Mouse (Mus musculus) neural tube, embryonic 13.5 days (tissue): Measurements from ENCODE around the gene Defb26. TPM values are rescaled to one million over a fixed set of nuclear protein-coding genes. Genes with fewer than 3 reads are reported as not detected.

Experiments used
- ATAC-seq: fragments of 200-750 bp; cut with Nextera tagmentation; 2 replicates; pipeline ENCODE4 v1.8.0; 2017; ENCODE audit warnings: low read depth, mild to moderate bottlenecking, moderate TSS enrichment, moderate library complexity
- H3K27ac ChIP-seq: fragments of 300-500 bp; sonication (generic); replicated peaks from 2 replicates; pipeline ENCODE4 v1.5.1; 2015; ENCODE audit warnings: moderate library complexity, mild to moderate bottlenecking, inconsistent platforms
- H3K27me3 ChIP-seq: fragments of 300-500 bp; sonication (generic); 2 replicates; pipeline ENCODE4 v1.6.1; 2015; ENCODE audit warnings: mild to moderate bottlenecking, inconsistent platforms
- H3K36me3 ChIP-seq: fragments of 300-500 bp; sonication (generic); 2 replicates; pipeline ENCODE4 v1.6.1; 2015; ENCODE audit warnings: mild to moderate bottlenecking, inconsistent platforms
- H3K4me1 ChIP-seq: fragments of 300-500 bp; sonication (generic); replicated peaks from 2 replicates; pipeline ENCODE4 v1.6.1; 2015; ENCODE audit warnings: inconsistent platforms
- H3K4me2 ChIP-seq: fragments of 300-500 bp; sonication (generic); 2 replicates; pipeline ENCODE4 v1.6.1; 2015; ENCODE audit warnings: inconsistent platforms, mild to moderate bottlenecking, moderate library complexity
- H3K4me3 ChIP-seq: fragments of 300-500 bp; sonication (generic); 2 replicates; pipeline ENCODE4 v1.5.1; 2015; ENCODE audit warnings: mild to moderate bottlenecking, inconsistent platforms
- H3K9ac ChIP-seq: fragments of 300-500 bp; sonication (generic); 2 replicates; pipeline ENCODE4 v1.6.1; 2015; ENCODE audit warnings: moderate library complexity, mild to moderate bottlenecking, inconsistent platforms
- H3K9me3 ChIP-seq: fragments of 300-500 bp; sonication (generic); 2 replicates; pipeline ENCODE4 v1.6.1; 2016; ENCODE audit warnings: inconsistent platforms
- WGBS: fragments of 180-500 bp; shearing (Covaris S2); methylation state at CpG from one replicate; pipeline ENCODE4 v1.1.7; 2015; 5-methylcytosine and 5-hydroxymethylcytosine counted together
- polyA plus RNA-seq: library from polyadenylated mRNA; unstranded; fragments of >200 nt; fragmentation: Nextera tagmentation; extraction: Ambion mirVana; gene quantifications from 2 replicates; pipeline ENCODE4 v1.2.1, GENCODE M21; 2015

The Defb26 gene
- not detected in 2 replicates for polyA plus RNA-seq

DNA sequence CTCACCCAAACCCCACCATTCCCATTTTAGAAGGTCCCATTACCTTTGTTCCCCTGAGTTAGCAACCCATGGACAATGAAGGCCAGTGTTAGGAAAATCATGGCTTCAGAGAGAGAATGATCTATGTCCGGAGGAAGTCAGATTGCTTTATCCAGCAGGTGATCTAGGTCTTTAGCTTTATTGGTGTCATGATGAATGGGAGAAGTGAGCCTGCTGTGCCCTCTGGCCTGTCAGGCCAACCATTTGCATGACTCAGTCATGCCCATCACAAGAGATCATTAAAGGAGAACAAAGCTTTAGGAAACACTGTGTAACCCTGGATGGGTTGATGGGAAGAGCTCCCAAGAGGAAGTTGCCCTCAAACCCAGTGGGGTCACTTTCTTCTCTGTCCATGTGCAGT lies at the start of gene Defb26:
Defb26 (minus strand) TSS at position 101 of the 400 bp plus-strand sequence.
- no peaks in the 10 kb centered on the region for H3K27me3 ChIP-seq
- ATAC-seq: no peak
- H3K9me3 ChIP-seq: no peaks in the 10 kb centered on the region
- H3K27ac ChIP-seq: no peak within 1 kb of the TSS
- no peak within 1 kb of the TSS for H3K4me3 ChIP-seq
- no peak within 1 kb of the TSS for H3K4me2 ChIP-seq
- H3K4me1 ChIP-seq: no peaks in the 10 kb centered on the region
- WGBS: 59% methylated on average over 1 of the region's 1 CpGs
- no peak within 1 kb of the TSS for H3K9ac ChIP-seq
- no peaks in the 10 kb centered on the region for H3K36me3 ChIP-seq

DNA sequence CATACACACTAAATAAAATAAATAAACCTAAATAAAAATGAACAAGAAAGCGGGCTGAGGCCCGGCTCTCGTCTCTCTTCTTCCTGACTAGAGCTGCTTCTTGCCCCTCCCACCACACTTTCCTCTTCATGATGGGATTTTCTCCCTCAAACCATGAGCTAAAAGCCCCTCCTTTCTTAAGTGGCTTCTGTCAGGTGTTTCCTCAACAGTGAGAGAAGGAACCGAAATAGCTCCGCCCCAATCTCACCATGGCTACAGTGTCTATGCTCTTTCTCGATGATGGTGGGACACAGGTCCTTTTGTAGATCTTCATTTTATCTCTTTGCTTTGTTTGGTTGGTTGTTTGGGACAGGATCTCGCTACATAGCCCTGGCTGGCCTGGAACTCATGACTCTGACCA lies 45.2 kb upstream of the Defb26 start:
- Histone ChIP-seq H3K9me3 (no peaks in the 10 kb centered on the region), H3K27me3 (no peaks in the 10 kb centered on the region)
- WGBS: 87% methylated on average over 7 of the region's 7 CpGs

DNA sequence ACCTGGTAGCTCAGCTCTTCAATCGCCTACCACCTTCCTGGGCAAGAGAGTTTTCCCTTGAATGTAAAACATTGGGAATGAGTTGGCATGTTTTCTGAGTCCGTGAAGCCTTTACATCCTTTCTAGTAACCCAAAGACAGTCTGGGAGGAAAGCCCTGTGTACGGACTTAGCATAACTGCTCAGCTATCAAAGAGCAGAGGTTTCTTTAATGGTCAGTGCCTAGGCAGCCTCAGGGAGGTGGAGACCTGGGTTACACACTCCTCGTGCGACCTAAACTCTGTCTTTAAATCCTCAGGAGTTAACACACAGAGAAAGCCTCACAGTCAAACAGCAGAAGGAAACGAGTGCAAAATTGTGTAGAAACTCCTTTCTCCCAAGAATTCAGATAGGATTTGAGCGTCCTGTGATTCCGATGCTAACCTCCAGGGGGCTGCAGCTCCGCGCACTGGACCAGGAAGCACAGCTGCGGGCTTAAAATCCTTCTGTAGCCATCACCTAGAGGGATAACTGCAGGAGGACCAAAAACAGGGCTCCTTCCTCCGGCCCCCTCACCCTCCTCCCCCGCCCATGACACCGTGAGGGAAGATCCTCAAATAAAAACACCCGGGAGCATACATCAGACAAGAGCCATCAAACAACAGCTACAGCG lies 42.4 kb upstream of the Defb26 start:
- H3K4me3 ChIP-seq: no peak overlapping the region
- no peaks in the 10 kb centered on the region for H3K9me3 ChIP-seq
- H3K36me3 ChIP-seq: no peaks in the 10 kb centered on the region
- H3K4me1 ChIP-seq: no peaks in the 10 kb centered on the region
- H3K27me3 ChIP-seq: no peaks in the 10 kb centered on the region
- H3K27ac ChIP-seq: no peak overlapping the region
- ATAC-seq: no peak
- 14% methylated on average over 16 of the region's 16 CpGs for whole genome bisulfite sequencing
- peak overlapping the region; percentile 35; the same call in 1 of the 2 replicates for H3K4me2 ChIP-seq
- no peak overlapping the region for H3K9ac ChIP-seq

More for the DNA sequence above, 45.2 kb upstream of the Defb26 start:
- H3K4me1 ChIP-seq: no peaks in the 10 kb centered on the region
- no peak overlapping the region for H3K4me2 ChIP-seq
- no peak overlapping the region for H3K4me3 ChIP-seq
- H3K36me3 ChIP-seq: no peaks in the 10 kb centered on the region
- no peak for ATAC-seq
- no peak overlapping the region for H3K9ac ChIP-seq
- no peak overlapping the region for H3K27ac ChIP-seq

DNA sequence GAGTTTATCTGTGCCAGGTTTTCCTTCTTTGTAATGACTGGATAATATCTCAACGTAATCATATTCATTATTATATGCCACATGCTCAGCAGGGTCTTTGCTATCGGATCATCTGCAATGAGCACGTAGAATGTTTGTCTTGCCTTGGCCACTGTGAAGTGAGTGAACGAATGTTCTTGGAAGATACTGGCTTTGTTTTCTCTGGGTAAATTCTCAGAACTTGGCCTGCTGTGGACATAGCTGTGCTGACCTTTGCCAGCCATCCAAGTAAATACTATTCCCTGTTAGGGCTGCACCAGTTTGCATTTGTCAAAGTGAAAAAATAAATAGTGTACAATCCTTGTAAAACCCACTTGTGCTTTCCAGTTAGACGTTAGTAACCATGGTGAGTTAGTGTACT lies 36.6 kb upstream of the Defb26 start:
- Histone ChIP-seq H3K4me3 (no peak overlapping the region), H3K9me3 (no peaks in the 10 kb centered on the region), H3K9ac (no peak overlapping the region), H3K27me3 (no peaks in the 10 kb centered on the region), H3K4me2 (no peak overlapping the region), H3K27ac (no peak overlapping the region), H3K36me3 (no peaks in the 10 kb centered on the region), H3K4me1 (no peaks in the 10 kb centered on the region)
- ATAC-seq: no peak
- WGBS: 68% methylated on average over 5 of the region's 5 CpGs

DNA sequence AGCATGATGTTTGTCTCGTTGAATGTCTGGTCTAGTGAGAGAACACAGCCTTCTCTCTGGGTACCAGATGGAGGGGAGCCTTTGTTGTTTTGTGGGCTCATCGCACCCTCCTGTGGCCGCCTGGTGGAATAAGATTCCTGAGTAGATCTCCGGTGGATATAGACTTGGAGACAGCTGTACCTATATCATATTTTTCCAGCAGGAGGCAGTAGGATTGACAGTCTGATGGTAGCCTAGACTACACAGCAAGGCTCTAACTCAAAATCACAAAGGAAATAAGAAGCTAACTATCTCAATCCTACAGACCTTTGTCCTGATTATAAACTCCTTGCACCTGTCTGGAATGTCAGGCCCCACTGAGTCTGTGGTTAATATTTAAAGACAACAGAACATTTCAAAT lies 33.2 kb upstream of the Defb26 start:
- H3K36me3 ChIP-seq: no peaks in the 10 kb centered on the region
- no peaks in the 10 kb centered on the region for H3K4me1 ChIP-seq
- no peak overlapping the region for H3K4me3 ChIP-seq
- H3K27ac ChIP-seq: no peak overlapping the region
- H3K4me2 ChIP-seq: no peak overlapping the region
- WGBS: 18% methylated on average over 4 of the region's 4 CpGs
- no peak overlapping the region for H3K9ac ChIP-seq
- ATAC-seq: peak; percentile 23; the same call in 1 of the 2 replicates
- H3K9me3 ChIP-seq: no peaks in the 10 kb centered on the region
- no peaks in the 10 kb centered on the region for H3K27me3 ChIP-seq

DNA sequence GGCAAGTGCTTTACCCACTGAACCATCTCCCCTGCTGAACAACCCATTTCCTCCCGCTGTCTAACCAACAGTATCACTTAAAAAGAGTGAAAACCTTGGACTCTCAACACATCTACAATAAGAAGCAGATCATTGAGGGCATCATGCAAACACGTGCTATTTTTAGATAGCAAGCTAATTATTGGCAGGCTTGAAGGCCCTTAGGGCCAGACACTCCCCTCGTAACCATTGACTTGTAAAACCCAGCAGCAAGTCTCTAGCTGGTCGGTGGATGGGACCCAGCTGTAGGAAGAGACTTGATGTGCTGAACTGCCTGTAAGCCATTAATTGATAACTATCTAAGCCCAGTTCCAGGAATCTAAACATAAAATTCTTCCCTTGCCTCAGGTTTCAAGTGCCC lies 32.0 kb upstream of the Defb26 start:
- H3K36me3 ChIP-seq: no peaks in the 10 kb centered on the region
- no peak overlapping the region for H3K4me3 ChIP-seq
- no peaks in the 10 kb centered on the region for H3K9me3 ChIP-seq
- no peak overlapping the region for H3K4me2 ChIP-seq
- no peak for ATAC-seq
- H3K9ac ChIP-seq: no peak overlapping the region
- WGBS: 68% methylated on average over 4 of the region's 4 CpGs
- no peaks in the 10 kb centered on the region for H3K27me3 ChIP-seq
- no peaks in the 10 kb centered on the region for H3K4me1 ChIP-seq
- H3K27ac ChIP-seq: no peak overlapping the region

DNA sequence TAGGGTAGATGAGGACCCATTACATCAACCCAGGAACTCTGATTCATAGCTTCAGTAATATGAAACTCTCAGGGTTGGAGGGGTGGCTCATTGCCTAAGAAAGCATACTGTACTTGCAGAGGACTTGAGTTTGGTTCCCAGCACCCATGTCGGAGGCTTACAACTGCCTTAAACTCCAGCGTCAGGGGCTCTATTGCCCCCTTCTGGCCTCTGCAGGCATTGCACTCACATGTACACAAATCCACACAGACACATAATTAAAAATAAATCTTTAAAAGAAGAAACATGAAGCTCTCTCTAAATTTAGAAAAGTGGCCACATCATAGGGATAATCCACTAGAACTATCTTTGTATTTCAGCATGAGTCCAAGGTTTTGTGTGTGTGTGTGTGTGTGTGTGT lies 31.4 kb upstream of the Defb26 start:
- Histone ChIP-seq H3K27ac (no peak overlapping the region), H3K4me1 (no peaks in the 10 kb centered on the region), H3K4me2 (no peak overlapping the region), H3K4me3 (no peak overlapping the region), H3K9ac (no peak overlapping the region), H3K36me3 (no peaks in the 10 kb centered on the region), H3K9me3 (no peaks in the 10 kb centered on the region), H3K27me3 (no peaks in the 10 kb centered on the region)
- WGBS: 64% methylated on average over 2 of the region's 2 CpGs
- ATAC-seq: no peak

DNA sequence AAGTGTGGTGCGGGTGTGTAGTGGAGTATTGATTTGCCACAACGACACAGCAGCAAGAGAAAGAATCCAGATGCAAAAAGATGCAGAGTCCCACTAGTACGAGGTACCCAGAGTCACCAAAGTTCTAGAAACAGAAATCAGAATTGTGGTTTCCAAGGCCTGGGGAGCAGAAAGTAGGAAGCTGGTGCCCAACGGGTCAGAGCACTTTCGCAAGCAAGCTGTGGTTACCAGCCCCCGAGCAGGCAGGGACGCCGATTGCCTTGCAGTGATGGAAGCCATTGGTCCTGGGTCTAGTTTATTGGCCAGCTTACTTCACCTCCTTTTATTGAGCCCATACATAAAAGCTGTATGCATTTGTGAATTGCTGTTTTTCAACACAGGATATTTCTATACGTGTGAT lies 30.5 kb upstream of the Defb26 start:
- Histone ChIP-seq H3K4me1 (no peaks in the 10 kb centered on the region), H3K4me2 (no peak overlapping the region), H3K27me3 (no peaks in the 10 kb centered on the region), H3K4me3 (no peak overlapping the region), H3K9me3 (no peaks in the 10 kb centered on the region), H3K27ac (no peak overlapping the region), H3K36me3 (no peaks in the 10 kb centered on the region), H3K9ac (no peak overlapping the region)
- 82% methylated on average over 9 of the region's 9 CpGs for WGBS
- no peak for ATAC-seq

DNA sequence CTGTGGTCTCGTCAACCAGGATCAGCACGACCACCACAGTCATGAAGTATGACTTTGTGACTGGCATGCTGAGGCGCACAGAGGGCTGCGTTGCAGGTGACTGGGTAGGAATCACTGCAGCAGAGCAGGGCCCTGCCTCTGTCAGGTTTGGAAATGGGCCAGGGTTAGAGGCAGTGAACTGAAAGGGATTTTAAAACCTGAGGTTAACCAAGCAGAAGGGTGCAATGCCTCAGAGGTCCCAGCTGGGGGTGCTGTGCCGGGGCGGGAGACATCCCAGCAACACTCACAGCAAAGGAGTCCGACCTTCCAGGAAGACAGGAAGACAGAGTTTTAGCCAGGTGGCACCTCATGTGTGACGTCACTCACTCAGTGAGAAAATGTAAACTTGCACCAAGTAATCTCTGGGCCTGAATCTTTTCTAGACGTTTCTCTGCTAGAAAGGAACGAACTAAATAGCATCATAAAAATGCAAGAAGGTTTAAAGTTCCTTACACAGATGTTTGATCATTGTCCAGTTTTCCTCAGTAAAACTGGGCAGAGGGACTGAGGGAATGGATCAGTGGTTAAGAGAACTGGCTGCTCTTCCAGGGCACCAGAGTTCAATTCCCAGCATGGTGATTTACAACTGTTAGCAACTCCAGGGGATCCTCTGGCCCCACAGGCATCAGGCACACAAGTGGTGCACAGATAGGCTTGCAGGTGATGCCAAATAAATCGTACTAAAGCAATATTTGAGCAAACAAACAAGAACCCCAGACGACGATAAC lies 28.6 kb upstream of the Defb26 start, which contains the start of gene Defb29:
Defb29 (minus strand) TSS at position 155 of the 767 bp plus-strand sequence.
- H3K27ac ChIP-seq: no peak within 1 kb of the TSS
- no peaks in the 10 kb centered on the region for H3K36me3 ChIP-seq
- ATAC-seq: no peak
- no peak within 1 kb of the TSS for H3K9ac ChIP-seq
- H3K27me3 ChIP-seq: no peaks in the 10 kb centered on the region
- 48% methylated on average over 13 of the region's 13 CpGs for WGBS
- no peaks in the 10 kb centered on the region for H3K4me1 ChIP-seq
- no peak within 1 kb of the TSS for H3K4me3 ChIP-seq
- H3K4me2 ChIP-seq: no peak within 1 kb of the TSS
- no peaks in the 10 kb centered on the region for H3K9me3 ChIP-seq

DNA sequence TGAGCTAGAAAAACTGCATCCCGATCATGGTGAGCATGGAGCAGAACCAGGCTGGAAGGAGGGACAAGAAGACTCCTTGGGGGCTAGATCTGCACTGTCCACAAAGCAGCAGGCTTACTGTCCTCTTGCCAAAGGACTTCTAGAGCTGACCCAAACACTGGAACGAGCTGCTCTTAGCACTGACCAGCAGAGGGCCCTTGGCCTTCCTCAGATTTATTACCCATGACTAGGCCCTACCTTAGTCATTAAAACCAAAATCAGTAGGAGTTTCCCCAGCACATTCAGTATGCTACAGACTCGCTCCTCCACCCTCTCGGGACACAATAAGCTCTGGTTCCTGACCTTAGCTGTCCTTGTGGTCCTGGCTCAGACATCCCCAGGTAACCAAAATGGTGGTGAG lies 6.5 kb upstream of the Defb26 start, which contains the start of gene Defb28:
Defb28 (plus strand) TSS at position 275 of the 400 bp plus-strand sequence.
- H3K27ac ChIP-seq: no peak within 1 kb of the TSS
- no peaks in the 10 kb centered on the region for H3K4me1 ChIP-seq
- no peak within 1 kb of the TSS for H3K9ac ChIP-seq
- H3K9me3 ChIP-seq: no peaks in the 10 kb centered on the region
- H3K4me2 ChIP-seq: no peak within 1 kb of the TSS
- ATAC-seq: no peak
- no peaks in the 10 kb centered on the region for H3K36me3 ChIP-seq
- WGBS: 75% methylated on average over 4 of the region's 4 CpGs
- H3K27me3 ChIP-seq: no peaks in the 10 kb centered on the region
- H3K4me3 ChIP-seq: no peak within 1 kb of the TSS

DNA sequence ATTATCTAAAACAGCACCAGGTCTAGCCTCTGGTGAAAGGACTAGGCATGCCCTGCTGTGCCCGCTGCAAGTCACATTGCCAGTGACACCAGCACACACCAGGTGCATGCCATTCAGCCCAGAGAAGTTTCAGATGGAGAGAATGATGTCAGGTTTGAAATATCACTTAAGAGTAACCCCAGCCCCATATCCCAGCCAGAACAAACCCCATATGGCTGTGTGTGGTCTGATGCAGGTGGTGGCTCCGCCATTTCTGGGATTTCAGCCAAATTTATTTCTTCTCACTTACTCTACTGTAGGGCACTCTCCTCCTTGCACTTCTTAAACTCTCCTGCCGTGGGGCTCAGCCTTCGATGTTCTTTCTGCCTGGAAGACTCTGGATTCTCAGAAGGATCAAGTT lies 4.6 kb upstream of the Defb26 start:
- Histone ChIP-seq H3K27me3 (no peaks in the 10 kb centered on the region), H3K9ac (no peak overlapping the region), H3K4me1 (no peaks in the 10 kb centered on the region), H3K27ac (no peak overlapping the region), H3K4me3 (no peak overlapping the region), H3K4me2 (no peak overlapping the region), H3K9me3 (no peaks in the 10 kb centered on the region), H3K36me3 (no peaks in the 10 kb centered on the region)
- WGBS: 78% methylated on average over 4 of the region's 4 CpGs
- ATAC-seq: no peak

DNA sequence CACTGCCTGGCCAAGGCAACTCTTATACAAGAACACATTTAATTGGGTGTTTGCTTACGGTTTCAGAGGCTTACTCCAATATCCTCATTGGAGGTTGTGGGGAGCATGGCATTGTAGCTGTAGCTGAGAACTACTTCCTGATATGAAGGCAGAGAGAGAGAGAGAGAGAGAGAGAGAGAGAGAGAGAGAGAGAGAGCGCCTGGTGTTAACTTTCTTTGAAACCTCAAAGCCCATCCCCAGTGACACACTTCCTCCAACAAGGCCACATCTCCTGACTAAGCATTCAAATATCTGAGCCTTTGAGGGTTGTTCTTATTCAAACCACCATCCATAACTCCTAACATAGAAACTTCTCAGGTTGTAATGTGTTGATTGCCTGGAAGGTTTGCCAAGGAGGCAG lies 7.5 kb downstream of the Defb26 start:
- Histone ChIP-seq H3K27ac (no peak overlapping the region), H3K4me1 (no peaks in the 10 kb centered on the region), H3K9me3 (no peaks in the 10 kb centered on the region), H3K9ac (no peak overlapping the region), H3K4me2 (no peak overlapping the region), H3K4me3 (no peak overlapping the region), H3K27me3 (no peaks in the 10 kb centered on the region), H3K36me3 (no peaks in the 10 kb centered on the region)
- WGBS: 85% methylated on average over 2 of the region's 2 CpGs
- ATAC-seq: no peak
